Mouse (Mus musculus): ENCODE results near the gene Ywhah. TPM values are rescaled to one million over a fixed set of nuclear protein-coding genes. Genes with fewer than 3 reads are reported as not detected.

The Ywhah gene
- polyA plus RNA-seq, 1 experiment from 2014 or later: 521 TPM

- no peaks in the 10 kb centered on the region for H3K27me3 ChIP-seq (replicated peaks; ENCODE audit: control insufficient read depth, insufficient read depth, low read length)
- H3K4me2 ChIP-seq (ENCODE audit: low read length): no peak overlapping the region
- ATAC-seq: 0 out of 2 replicates have a peak, but pooled peaks have one; percentile 18
- H3K36me3 ChIP-seq (ENCODE audit: control insufficient read depth, insufficient read depth, low read length): no peaks in the 10 kb centered on the region
- DNase-seq (ENCODE audit: low spot score): peak; percentile 34
- H3K9me3 ChIP-seq (replicated peaks; ENCODE audit: control insufficient read depth, low read length): no peaks in the 10 kb centered on the region
- 95% methylated on average over 1 of the region's 1 CpGs for WGBS
- no peak overlapping the region for H3K4me3 ChIP-seq (ENCODE audit: low read depth, low read length)
- H3K27ac ChIP-seq (ENCODE audit: low read depth, low read length): no peak overlapping the region; the same call in 1 of the 2 replicates
- no peak overlapping the region for H3K9ac ChIP-seq (ENCODE audit: low read length)
- peaks cover 4% of the 10 kb centered on the region; the same call in 1 of the 2 replicates for H3K4me1 ChIP-seq (ENCODE audit: control insufficient read depth, insufficient read depth, low read length)
Measured at GRCm38 (mm10) chr5:32996560-32996959, 22.1 kb upstream of the Ywhah start.

GRCm38 (mm10) chr5:32997686-32998085, 20.9 kb upstream of the Ywhah start:
- whole genome bisulfite sequencing: 66% methylated on average over 4 of the region's 4 CpGs
- ATAC-seq: no peak

GRCm38 (mm10) chr5:32998783-32999182, 19.8 kb upstream of the Ywhah start:
- WGBS: 85% methylated on average over 4 of the region's 4 CpGs
- no peak for ATAC-seq
- no peak for DNase-seq (ENCODE audit: low spot score)
- Histone ChIP-seq H3K27me3 (replicated peaks; ENCODE audit: control insufficient read depth, insufficient read depth, low read length) (no peaks in the 10 kb centered on the region), H3K9ac (ENCODE audit: low read length) (no peak overlapping the region), H3K4me1 (ENCODE audit: control insufficient read depth, insufficient read depth, low read length) (peaks cover 4% of the 10 kb centered on the region; the same call in 1 of the 2 replicates), H3K4me2 (ENCODE audit: low read length) (no peak overlapping the region), H3K27ac (ENCODE audit: low read depth, low read length) (no peak overlapping the region), H3K36me3 (ENCODE audit: control insufficient read depth, insufficient read depth, low read length) (no peaks in the 10 kb centered on the region), H3K4me3 (ENCODE audit: low read depth, low read length) (no peak overlapping the region), H3K9me3 (replicated peaks; ENCODE audit: control insufficient read depth, low read length) (no peaks in the 10 kb centered on the region)

More at GRCm38 (mm10) chr5:32997686-32998085, 20.9 kb upstream of the Ywhah start:
- DNase-seq (ENCODE audit: low spot score): no peak
- Histone ChIP-seq H3K27me3 (replicated peaks; ENCODE audit: control insufficient read depth, insufficient read depth, low read length) (no peaks in the 10 kb centered on the region), H3K9me3 (replicated peaks; ENCODE audit: control insufficient read depth, low read length) (no peaks in the 10 kb centered on the region), H3K36me3 (ENCODE audit: control insufficient read depth, insufficient read depth, low read length) (no peaks in the 10 kb centered on the region), H3K27ac (ENCODE audit: low read depth, low read length) (no peak overlapping the region), H3K4me2 (ENCODE audit: low read length) (no peak overlapping the region), H3K9ac (ENCODE audit: low read length) (no peak overlapping the region), H3K4me3 (ENCODE audit: low read depth, low read length) (no peak overlapping the region), H3K4me1 (ENCODE audit: control insufficient read depth, insufficient read depth, low read length) (peaks cover 4% of the 10 kb centered on the region; the same call in 1 of the 2 replicates)

GRCm38 (mm10) chr5:33001111-33001510, 17.5 kb upstream of the Ywhah start:
- no peak for ATAC-seq

GRCm38 (mm10) chr5:33002781-33003180, 15.8 kb upstream of the Ywhah start:
- H3K4me2 ChIP-seq (ENCODE audit: low read length): no peak overlapping the region
- H3K4me3 ChIP-seq (ENCODE audit: low read depth, low read length): no peak overlapping the region
- peaks cover 6% of the 10 kb centered on the region; the same call in 1 of the 2 replicates for H3K4me1 ChIP-seq (ENCODE audit: control insufficient read depth, insufficient read depth, low read length)
- no peaks in the 10 kb centered on the region for H3K36me3 ChIP-seq (ENCODE audit: control insufficient read depth, insufficient read depth, low read length)
- H3K27ac ChIP-seq (ENCODE audit: low read depth, low read length): no peak overlapping the region
- ATAC-seq: no peak
- WGBS: 92% methylated on average over 5 of the region's 5 CpGs
- no peaks in the 10 kb centered on the region for H3K9me3 ChIP-seq (replicated peaks; ENCODE audit: control insufficient read depth, low read length)
- no peak for DNase-seq (ENCODE audit: low spot score)
- H3K27me3 ChIP-seq (replicated peaks; ENCODE audit: control insufficient read depth, insufficient read depth, low read length): no peaks in the 10 kb centered on the region
- no peak overlapping the region for H3K9ac ChIP-seq (ENCODE audit: low read length)

More at GRCm38 (mm10) chr5:33001111-33001510, 17.5 kb upstream of the Ywhah start:
- Histone ChIP-seq H3K36me3 (ENCODE audit: control insufficient read depth, insufficient read depth, low read length) (no peaks in the 10 kb centered on the region), H3K4me1 (ENCODE audit: control insufficient read depth, insufficient read depth, low read length) (peaks cover 6% of the 10 kb centered on the region; the same call in 1 of the 2 replicates), H3K9ac (ENCODE audit: low read length) (no peak overlapping the region), H3K4me2 (ENCODE audit: low read length) (no peak overlapping the region), H3K9me3 (replicated peaks; ENCODE audit: control insufficient read depth, low read length) (no peaks in the 10 kb centered on the region), H3K27me3 (replicated peaks; ENCODE audit: control insufficient read depth, insufficient read depth, low read length) (no peaks in the 10 kb centered on the region), H3K27ac (ENCODE audit: low read depth, low read length) (no peak overlapping the region), H3K4me3 (ENCODE audit: low read depth, low read length) (no peak overlapping the region)
- 92% methylated on average over 5 of the region's 5 CpGs for WGBS
- DNase-seq (ENCODE audit: low spot score): no peak

GRCm38 (mm10) chr5:33003500-33003899, 15.1 kb upstream of the Ywhah start:
- H3K36me3 ChIP-seq (ENCODE audit: control insufficient read depth, insufficient read depth, low read length): no peaks in the 10 kb centered on the region
- H3K4me2 ChIP-seq (ENCODE audit: low read length): no peak overlapping the region
- H3K27ac ChIP-seq (ENCODE audit: low read depth, low read length): no peak overlapping the region
- peaks cover 6% of the 10 kb centered on the region; the same call in 1 of the 2 replicates for H3K4me1 ChIP-seq (ENCODE audit: control insufficient read depth, insufficient read depth, low read length)
- no peak for ATAC-seq
- no peak for DNase-seq (ENCODE audit: low spot score)
- no peak overlapping the region for H3K4me3 ChIP-seq (ENCODE audit: low read depth, low read length)
- H3K9me3 ChIP-seq (replicated peaks; ENCODE audit: control insufficient read depth, low read length): no peaks in the 10 kb centered on the region
- no peaks in the 10 kb centered on the region for H3K27me3 ChIP-seq (replicated peaks; ENCODE audit: control insufficient read depth, insufficient read depth, low read length)
- no peak overlapping the region for H3K9ac ChIP-seq (ENCODE audit: low read length)
- WGBS: 77% methylated on average over 6 of the region's 6 CpGs

GRCm38 (mm10) chr5:33004110-33004509, 14.5 kb upstream of the Ywhah start:
- Histone ChIP-seq H3K27ac (ENCODE audit: low read depth, low read length) (no peak overlapping the region), H3K9ac (ENCODE audit: low read length) (no peak overlapping the region), H3K4me2 (ENCODE audit: low read length) (no peak overlapping the region), H3K9me3 (replicated peaks; ENCODE audit: control insufficient read depth, low read length) (no peaks in the 10 kb centered on the region), H3K4me1 (ENCODE audit: control insufficient read depth, insufficient read depth, low read length) (peaks cover 6% of the 10 kb centered on the region; the same call in 1 of the 2 replicates), H3K27me3 (replicated peaks; ENCODE audit: control insufficient read depth, insufficient read depth, low read length) (no peaks in the 10 kb centered on the region), H3K4me3 (ENCODE audit: low read depth, low read length) (no peak overlapping the region), H3K36me3 (ENCODE audit: control insufficient read depth, insufficient read depth, low read length) (no peaks in the 10 kb centered on the region)
- ATAC-seq: no peak
- 88% methylated on average over 4 of the region's 4 CpGs for WGBS
- no peak for DNase-seq (ENCODE audit: low spot score)

GRCm38 (mm10) chr5:33005442-33006145, 13.0 kb upstream of the Ywhah start:
- Histone ChIP-seq H3K4me2 (ENCODE audit: low read length) (no peak overlapping the region), H3K4me1 (ENCODE audit: control insufficient read depth, insufficient read depth, low read length) (peaks cover 10% of the 10 kb centered on the region), H3K4me3 (ENCODE audit: low read depth, low read length) (no peak overlapping the region), H3K9me3 (replicated peaks; ENCODE audit: control insufficient read depth, low read length) (no peaks in the 10 kb centered on the region), H3K9ac (ENCODE audit: low read length) (no peak overlapping the region), H3K27me3 (replicated peaks; ENCODE audit: control insufficient read depth, insufficient read depth, low read length) (no peaks in the 10 kb centered on the region), H3K36me3 (ENCODE audit: control insufficient read depth, insufficient read depth, low read length) (no peaks in the 10 kb centered on the region), H3K27ac (ENCODE audit: low read depth, low read length) (peak overlapping the region; percentile 60)
- peak; percentile 56 for ATAC-seq
- peak; percentile 51 for DNase-seq (ENCODE audit: low spot score)
- WGBS: 81% methylated on average over 11 of the region's 11 CpGs

- H3K27me3 ChIP-seq (replicated peaks; ENCODE audit: control insufficient read depth, insufficient read depth, low read length): no peaks in the 10 kb centered on the region
- H3K9ac ChIP-seq (ENCODE audit: low read length): no peak overlapping the region
- DNase-seq (ENCODE audit: low spot score) (peak; percentile 58), ATAC-seq (peak; percentile 56)
- no peaks in the 10 kb centered on the region for H3K36me3 ChIP-seq (ENCODE audit: control insufficient read depth, insufficient read depth, low read length)
- no peaks in the 10 kb centered on the region for H3K9me3 ChIP-seq (replicated peaks; ENCODE audit: control insufficient read depth, low read length)
- H3K27ac ChIP-seq (ENCODE audit: low read depth, low read length): no peak overlapping the region
- H3K4me2 ChIP-seq (ENCODE audit: low read length): no peak overlapping the region
- no peak overlapping the region for H3K4me3 ChIP-seq (ENCODE audit: low read depth, low read length)
- WGBS: 35% methylated on average over 8 of the region's 8 CpGs
- H3K4me1 ChIP-seq (ENCODE audit: control insufficient read depth, insufficient read depth, low read length): peaks cover 16% of the 10 kb centered on the region
Measured at GRCm38 (mm10) chr5:33006670-33007069, 11.9 kb upstream of the Ywhah start.
